Mouse (Mus musculus): Measurements from ENCODE around the gene Psmb7.

DNA sequence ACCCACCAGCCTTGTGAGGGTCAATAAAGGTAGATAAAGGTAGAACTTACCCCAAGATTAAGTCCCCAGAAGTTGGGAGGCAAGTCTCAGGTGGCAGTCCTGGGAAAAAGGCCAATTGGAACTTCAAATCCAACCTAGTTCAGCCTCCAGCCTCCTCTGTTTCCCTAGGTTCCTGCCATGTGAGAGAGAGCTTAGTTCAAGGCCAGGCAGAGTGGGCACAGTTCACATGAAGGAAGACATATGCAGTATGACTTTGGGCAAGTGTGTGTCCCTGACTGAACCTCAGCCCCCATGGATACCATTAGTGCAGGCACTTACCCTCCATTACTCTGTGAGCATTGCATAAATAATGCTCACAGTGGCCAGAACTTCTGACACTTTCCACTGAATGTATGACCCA lies 98.2 kb downstream of the Psmb7 start:
- TF ChIP-seq POLR2A (IDR thresholded peaks at IDR 0.05; ENCODE audit: borderline replicate concordance, low read depth, low read length) (no peak), CTCF (IDR thresholded peaks at IDR 0.05; ENCODE audit: low read depth, low read length) (no peak)
